Mouse (Mus musculus) small intestine, adult 2 months (tissue): Measurements from ENCODE around the gene Pds5b.

ENCODE experiments used
- CTCF ChIP-seq: fragments of 200-500 bp; IDR thresholded peaks from 2 replicates; pipeline ENCODE4 v1.5.1; 2012; ENCODE audit warnings: low read depth, mild to moderate bottlenecking, control low read depth, inconsistent platforms, low read length, moderate library complexity, mixed read lengths; ENCODE audit not compliant: insufficient replicate concordance, insufficient read length; ENCODE audit errors: extremely low read depth
- POLR2A ChIP-seq: fragments of 200-500 bp; IDR thresholded peaks from 2 replicates; pipeline ENCODE4 v1.6.1; 2012; ENCODE audit warnings: low read depth, mild to moderate bottlenecking, control low read depth, inconsistent platforms, low read length, moderate library complexity

- no peak for TF ChIP-seq CTCF
- no peak for TF ChIP-seq POLR2A
Measured at GRCm38 (mm10) chr5:150713431-150713830, 39.9 kb downstream of the Pds5b start.
